Comparison of ENCODE assay signal across 7 mouse cellular contexts in genomic region chr11:98721458-98722226, GRCm38 (mm10). TPM values are rescaled to one million over a fixed set of nuclear protein-coding genes. Genes with fewer than 3 reads are reported as not detected.
DNase-seq lines count a peak whose midpoint lies in the region; ATAC-seq lines count a peak whose summit lies in the region.

No protein-coding gene starts in this region.

- no peaks in the 10 kb centered on the region for H3K9me3 ChIP-seq in heart, embryonic 13.5 days
- H3K9me3 ChIP-seq in neural tube, embryonic 15.5 days (replicated peaks) = no peaks in the 10 kb centered on the region

- peak overlapping the region; percentile 64 for H3K9ac ChIP-seq in heart, embryonic 13.5 days
- H3K9ac ChIP-seq in neural tube, embryonic 15.5 days (replicated peaks) = no peak overlapping the region

- H3K27ac ChIP-seq in heart, embryonic 13.5 days (replicated peaks) = peak overlapping the region; percentile 78
- 0 out of 2 replicates have a peak overlapping the region, but pooled peaks have one; percentile 38 for H3K27ac ChIP-seq in neural tube, embryonic 15.5 days (replicated peaks)

- peak; percentile 60 for DNase-seq in ovary, postnatal 36 days (ENCODE audit: low spot score)
- no peak for DNase-seq in ovary, adult 18-20 months (ENCODE audit: low spot score)
- peak; percentile 73 to 79 for DNase-seq in cerebellum, postnatal 14 days
- DNase-seq in kidney, postnatal 36 days = peak; percentile 76 to 83
- DNase-seq in spleen, postnatal 36 days (ENCODE audit: low spot score in 2 of 2) = no peak

- 0 out of 2 replicates have a peak overlapping the region, but pooled peaks have one; percentile 0 for H3K4me3 ChIP-seq in heart, embryonic 13.5 days
- H3K4me3 ChIP-seq in neural tube, embryonic 15.5 days (replicated peaks) = no peak overlapping the region

- H3K4me1 ChIP-seq in heart, embryonic 13.5 days = peaks cover 35% of the 10 kb centered on the region
- H3K4me1 ChIP-seq in neural tube, embryonic 15.5 days = peaks cover 16% of the 10 kb centered on the region

- no peak for ATAC-seq in heart, embryonic 13.5 days (ENCODE audit: extremely low read depth, insufficient number of reproducible peaks, low FRiP score, low TSS enrichment)
- ATAC-seq in neural tube, embryonic 15.5 days (ENCODE audit: low FRiP score) = no peak

- H3K4me2 ChIP-seq in heart, embryonic 13.5 days = peak overlapping the region; percentile 47
- no peak overlapping the region for H3K4me2 ChIP-seq in neural tube, embryonic 15.5 days

- 47% methylated on average over 24 of the region's 24 CpGs for WGBS in heart, embryonic 13.5 days
- WGBS in neural tube, embryonic 15.5 days = 70% methylated on average over 24 of the region's 24 CpGs

- no peaks in the 10 kb centered on the region for H3K27me3 ChIP-seq in heart, embryonic 13.5 days (replicated peaks)
- no peaks in the 10 kb centered on the region for H3K27me3 ChIP-seq in neural tube, embryonic 15.5 days (replicated peaks)

- peaks cover 52% of the 10 kb centered on the region for H3K36me3 ChIP-seq in heart, embryonic 13.5 days
- H3K36me3 ChIP-seq in neural tube, embryonic 15.5 days = peaks cover 34% of the 10 kb centered on the region

RNA-seq across cellular contexts. Expression of gene Med24, which starts 7.6 kb away (rescaled TPM):
- polyA plus RNA-seq in heart, embryonic 13.5 days (2015; fragmentation: Nextera tagmentation; extraction: Ambion mirVana) = 35.1 and 37.4 TPM in 2 replicates
- polyA plus RNA-seq in neural tube, embryonic 15.5 days (2015; fragmentation: Nextera tagmentation; extraction: Ambion mirVana) = 59.6 and 60.9 TPM in 2 replicates

RNA-seq across cellular contexts. Expression of gene Thra, which starts 18.8 kb away (rescaled TPM):
- 30.0 and 32.0 TPM in 2 replicates for polyA plus RNA-seq in heart, embryonic 13.5 days (2015; fragmentation: Nextera tagmentation; extraction: Ambion mirVana)
- polyA plus RNA-seq in neural tube, embryonic 15.5 days (2015; fragmentation: Nextera tagmentation; extraction: Ambion mirVana) = 104 and 125 TPM in 2 replicates

RNA-seq across cellular contexts. Expression of gene Csf3, which starts 20.6 kb away (rescaled TPM):
- not detected in 2 replicates for polyA plus RNA-seq in heart, embryonic 13.5 days (2015; fragmentation: Nextera tagmentation; extraction: Ambion mirVana)
- polyA plus RNA-seq in neural tube, embryonic 15.5 days (2015; fragmentation: Nextera tagmentation; extraction: Ambion mirVana) = not detected in 2 replicates

RNA-seq across cellular contexts. Expression of gene Psmd3, which starts 39.3 kb away (rescaled TPM):
- 165 and 167 TPM in 2 replicates for polyA plus RNA-seq in heart, embryonic 13.5 days (2015; fragmentation: Nextera tagmentation; extraction: Ambion mirVana)
- 185 and 191 TPM in 2 replicates for polyA plus RNA-seq in neural tube, embryonic 15.5 days (2015; fragmentation: Nextera tagmentation; extraction: Ambion mirVana)

RNA-seq across cellular contexts. Expression of gene Nr1d1, which starts 53.5 kb away (rescaled TPM):
- polyA plus RNA-seq in heart, embryonic 13.5 days (2015; fragmentation: Nextera tagmentation; extraction: Ambion mirVana) = 5.9 and 6.4 TPM in 2 replicates
- polyA plus RNA-seq in neural tube, embryonic 15.5 days (2015; fragmentation: Nextera tagmentation; extraction: Ambion mirVana) = 3.8 and 4.0 TPM in 2 replicates

Comparison
In these comparisons a context has a peak if more than half of its experiments do, and no peak if none do; other contexts are left out.
1. DNase-seq: peak in ovary, postnatal 36 days (single experiment), cerebellum, postnatal 14 days (2 of 2) and kidney, postnatal 36 days (2 of 2); none in ovary, adult 18-20 months (single experiment) and spleen, postnatal 36 days (0 of 2).